Mouse (Mus musculus): ENCODE measurements around the gene Tpsab1.

Gene Tpsab1

DNA sequence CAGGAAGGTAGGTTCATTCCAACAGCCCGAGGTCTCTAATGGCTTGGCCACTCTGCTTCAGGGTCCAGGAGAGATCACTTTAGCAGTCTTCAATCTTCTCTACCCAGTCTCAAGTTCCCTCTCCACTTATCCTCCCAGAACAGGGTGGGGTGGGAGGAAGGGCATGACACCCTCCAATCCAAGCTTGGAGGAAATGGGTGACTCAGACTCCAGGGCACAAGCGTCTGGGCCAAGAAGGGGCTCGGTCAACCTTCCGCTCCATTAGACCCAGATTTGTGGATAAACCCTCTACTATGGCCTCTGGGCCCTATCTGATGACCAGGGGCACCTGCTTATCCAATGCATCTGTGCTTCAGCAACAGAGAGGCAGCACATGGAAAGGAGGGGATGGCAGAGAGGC lies at the start of gene Tpsab1:
Gene Tpsab1 (minus strand): TSS at position 101 of the 400 bp plus-strand sequence.
- ChIA-PET CTCF (no interaction called here), POLR2A (interaction anchor here in 1 of 4 experiments (0.6 kb wide), 1 partner anchor 312 kb away, joined by 3 read pairs; no protein-coding TSS in a partner anchor)

DNA sequence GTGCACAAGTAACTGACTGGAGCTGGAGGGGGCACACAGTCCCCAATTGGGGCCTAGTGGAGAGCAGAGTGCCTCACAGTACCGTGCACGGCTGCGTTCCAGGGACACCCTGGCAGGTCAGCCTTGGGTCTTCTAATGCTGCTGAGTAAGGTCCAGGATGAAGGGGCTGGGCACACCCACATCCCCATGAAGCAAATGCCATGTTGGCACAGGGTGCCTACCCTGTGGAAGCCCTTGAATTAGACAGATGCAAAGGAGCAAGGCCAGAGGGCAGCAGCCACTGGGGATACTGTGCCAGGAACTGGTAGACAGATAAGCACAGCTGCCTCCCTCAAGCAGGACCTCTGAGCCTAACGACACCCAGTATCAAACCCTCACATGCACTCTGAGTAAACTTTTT lies 49.2 kb upstream of the Tpsab1 start:
- CTCF ChIA-PET, result interaction anchor here in 1 of 4 experiments (1.2 kb wide), 1 partner anchor 81 kb away, joined by 3 read pairs; no protein-coding TSS in a partner anchor
- POLR2A ChIA-PET, result no interaction called here

DNA sequence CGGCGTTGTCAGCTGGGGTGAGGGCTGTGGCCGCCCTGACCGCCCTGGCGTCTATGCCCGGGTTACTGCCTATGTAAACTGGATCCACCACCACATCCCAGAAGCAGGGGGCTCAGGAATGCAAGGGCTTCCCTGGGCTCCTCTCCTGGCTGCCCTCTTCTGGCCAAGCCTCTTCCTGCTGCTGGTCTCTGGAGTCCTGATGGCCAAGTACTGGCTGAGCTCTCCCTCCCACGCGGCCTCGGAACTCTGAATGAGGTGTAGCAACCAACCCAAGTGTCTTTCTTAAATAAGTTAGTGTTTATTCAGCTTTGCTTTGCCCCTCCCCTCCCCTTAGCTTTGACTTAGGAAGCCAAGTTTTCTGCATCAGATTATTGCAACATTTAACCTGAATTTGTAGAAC lies 28.6 kb upstream of the Tpsab1 start:
- ChIA-PET POLR2A (no interaction called here), CTCF (interaction anchor here in 1 of 4 experiments (0.8 kb wide), 1 partner anchor 11 kb away, joined by 3 read pairs; no protein-coding TSS in a partner anchor)

DNA sequence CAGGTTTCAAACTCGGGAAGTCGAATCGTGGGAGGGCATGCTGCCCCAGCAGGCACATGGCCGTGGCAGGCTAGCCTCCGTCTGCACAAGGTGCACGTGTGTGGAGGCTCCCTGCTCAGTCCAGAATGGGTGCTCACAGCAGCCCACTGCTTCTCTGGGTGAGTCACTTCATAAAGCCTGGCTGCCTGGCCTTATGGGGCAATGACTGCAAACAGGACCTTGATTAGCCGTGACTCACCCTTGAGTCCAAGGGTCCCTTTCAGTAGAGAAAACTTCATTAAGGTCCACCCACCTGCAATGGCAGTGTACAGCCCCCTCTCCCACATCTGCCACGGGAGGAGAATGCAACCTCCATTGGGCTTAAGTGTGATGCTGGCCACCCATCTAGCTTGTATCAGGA lies 27.1 kb upstream of the Tpsab1 start:
- ChIA-PET POLR2A (interaction anchor here in 1 of 4 experiments (0.7 kb wide), 1 partner anchor 338 kb away, joined by 3 read pairs; no protein-coding TSS in a partner anchor), CTCF (no interaction called here)

DNA sequence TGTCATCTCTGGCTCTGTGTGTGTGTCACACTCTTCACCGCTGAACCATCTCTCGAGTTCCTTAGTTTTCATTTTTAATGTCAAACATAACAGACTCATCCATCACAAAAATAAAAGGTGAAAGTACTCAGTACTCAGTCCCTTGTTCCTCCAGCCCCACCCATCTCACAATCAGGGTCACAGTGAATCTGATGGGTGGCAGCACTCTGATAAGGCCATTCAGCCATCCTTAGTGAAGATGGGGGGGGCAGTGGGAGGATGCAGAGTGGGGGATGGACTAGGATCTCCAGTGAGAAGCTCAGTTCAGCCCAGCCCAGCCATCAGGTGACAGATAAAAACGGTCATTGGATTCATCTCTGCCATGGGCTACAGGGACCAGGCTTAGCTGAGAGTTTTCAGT lies 23.6 kb upstream of the Tpsab1 start, which contains the start of gene Tpsg1:
Gene Tpsg1 (plus strand): TSS at position 301 of the 400 bp plus-strand sequence.
- ChIA-PET POLR2A (no interaction called here), CTCF (no interaction called here)

DNA sequence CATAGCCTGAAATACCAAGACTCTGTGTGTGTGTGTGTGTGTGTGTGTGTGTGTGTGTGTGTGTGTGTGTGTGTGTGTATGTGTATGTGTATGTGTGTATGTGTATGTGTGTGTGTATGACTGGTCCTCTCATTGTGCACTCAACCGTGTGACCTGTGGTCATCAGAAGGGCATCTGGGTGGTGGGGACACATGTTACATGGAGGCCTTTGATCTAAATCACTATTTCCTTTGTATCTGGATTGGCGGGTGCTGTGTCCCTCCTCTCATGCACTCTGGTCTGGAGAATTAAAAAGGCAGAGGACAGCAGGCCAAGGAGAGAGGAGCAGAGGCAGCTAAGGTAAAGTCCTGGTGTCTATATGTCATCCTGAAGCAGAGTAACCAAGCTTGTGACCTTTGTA lies 20.6 kb upstream of the Tpsab1 start, which contains the start of gene Tpsb2:
Gene Tpsb2 (plus strand): TSS at position 301 of the 400 bp plus-strand sequence.
- ChIA-PET CTCF (interaction anchor here in 1 of 4 experiments (0.7 kb wide), 1 partner anchor 80 kb away, joined by 4 read pairs; no protein-coding TSS in a partner anchor), POLR2A (interaction anchor here in 2 of 4 experiments (0.6 to 0.7 kb wide), 2 partner anchors 17 to 144 kb away, joined by 3 read pairs; no protein-coding TSS in a partner anchor)

DNA sequence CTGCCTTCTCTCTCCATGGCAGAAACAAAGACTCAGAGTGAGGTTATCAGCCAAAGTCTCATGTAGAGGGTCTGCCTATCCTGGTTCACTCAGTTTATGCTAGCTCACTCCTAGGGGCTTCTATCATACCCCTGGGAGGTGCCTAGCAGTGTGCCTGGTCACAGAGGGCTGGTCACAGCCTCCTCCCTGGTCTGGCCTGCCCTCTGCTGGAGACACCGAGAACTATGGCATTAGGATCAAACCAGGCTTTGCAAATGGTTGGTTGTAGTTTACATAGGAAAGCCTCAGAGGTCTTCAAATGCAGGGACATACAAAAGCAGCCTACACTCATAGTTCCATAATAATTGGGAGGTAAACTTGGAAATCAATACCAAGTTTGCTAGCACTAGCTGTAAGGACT lies 18.4 kb upstream of the Tpsab1 start:
- ChIA-PET POLR2A (no interaction called here), CTCF (interaction anchor here (0.5 to 1.4 kb wide), 15 partner anchors 9 to 1138 kb away, joined by 3 to 7 read pairs (median 3); no protein-coding TSS in a partner anchor)

DNA sequence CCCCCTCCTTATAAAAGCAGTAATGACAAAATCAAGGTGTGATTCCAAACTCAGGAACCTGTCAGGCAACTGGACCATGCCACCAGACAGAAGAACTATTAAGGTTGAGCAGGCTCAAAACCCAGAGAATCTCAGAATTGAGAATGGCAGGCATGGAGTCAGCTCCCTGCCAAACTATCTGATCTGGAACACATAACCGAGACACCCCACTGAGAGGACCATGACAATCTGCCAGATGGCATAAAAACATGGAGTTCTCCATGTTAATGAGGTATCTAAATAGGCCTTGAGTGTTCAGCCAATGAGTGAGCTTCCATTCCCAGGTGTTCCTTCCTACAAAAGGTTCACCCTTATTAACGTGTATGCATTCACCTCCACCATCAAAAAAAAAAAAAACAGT lies 15.9 kb upstream of the Tpsab1 start:
- CTCF ChIA-PET, result interaction anchor here in 1 of 4 experiments (0.7 kb wide), 1 partner anchor 241 kb away, joined by 6 read pairs; no protein-coding TSS in a partner anchor

DNA sequence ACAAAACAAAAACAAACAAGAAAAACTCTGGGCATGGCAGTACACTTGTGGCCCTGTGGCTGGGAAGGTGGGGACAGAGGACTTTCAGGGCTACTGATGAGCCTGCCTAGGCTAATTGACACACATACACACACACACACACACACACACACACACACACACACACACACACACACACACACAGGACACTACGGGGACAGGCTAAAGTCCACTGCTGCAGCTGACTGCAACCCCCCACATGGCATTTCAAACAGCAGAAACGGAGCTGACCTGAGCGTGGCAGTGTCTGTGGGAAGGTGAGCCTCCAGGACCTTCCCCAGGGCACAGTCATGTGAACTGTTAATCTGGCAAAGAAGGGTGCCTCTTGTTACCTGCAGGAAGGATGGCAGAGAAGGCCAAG lies 3.9 kb downstream of the Tpsab1 start:
- ChIA-PET CTCF (interaction anchor here in 1 of 4 experiments (0.7 kb wide), 1 partner anchor 56 kb away, joined by 9 read pairs; no protein-coding TSS in a partner anchor), POLR2A (no interaction called here)

More for the DNA sequence above, 15.9 kb upstream of the Tpsab1 start:
- POLR2A ChIA-PET, result no interaction called here

DNA sequence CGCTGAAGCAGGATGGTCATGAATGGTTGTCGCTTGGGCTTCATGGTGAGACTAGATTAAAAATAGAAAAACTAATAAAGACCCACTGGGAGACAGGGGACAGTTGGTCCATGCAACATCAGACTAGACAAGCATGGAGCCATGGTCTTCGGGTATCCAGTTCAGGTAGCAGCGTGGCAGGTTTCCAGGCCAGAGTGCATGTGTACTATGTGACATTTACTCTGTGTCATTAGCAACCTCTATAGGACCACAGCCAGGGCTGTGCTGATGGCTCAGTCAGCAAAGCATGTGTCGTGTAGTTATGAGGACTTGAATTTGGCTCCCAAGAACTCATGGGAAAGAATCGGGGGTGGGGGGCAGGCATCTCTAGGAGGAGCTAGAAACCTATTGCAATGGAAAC lies 5.4 kb downstream of the Tpsab1 start:
- ChIA-PET POLR2A (no interaction called here), CTCF (no interaction called here)

DNA sequence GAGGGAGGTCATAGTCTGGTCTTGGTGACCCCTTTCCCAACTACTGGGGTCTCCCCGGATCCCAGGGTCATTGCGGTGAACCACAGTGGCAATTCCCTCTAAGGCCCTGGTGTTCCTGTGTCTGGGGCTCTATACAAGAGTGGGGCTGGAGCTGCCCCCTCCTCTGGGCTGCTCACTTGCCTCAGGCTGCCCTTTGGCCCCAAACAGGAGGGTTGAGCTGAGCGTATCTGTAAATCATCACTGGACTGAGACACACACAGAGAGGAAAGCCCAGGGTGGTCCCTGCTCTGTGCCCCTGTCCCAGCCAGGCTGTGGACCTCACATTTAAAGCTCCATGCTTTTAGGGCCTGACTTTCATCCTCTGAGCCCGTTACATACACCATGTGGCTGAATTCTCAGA lies 7.1 kb downstream of the Tpsab1 start:
- POLR2A ChIA-PET, result interaction anchor here in 1 of 4 experiments (0.5 kb wide), 1 partner anchor 1504 kb away, joined by 3 read pairs; no protein-coding TSS in a partner anchor
- CTCF ChIA-PET, result interaction anchor here in 3 of 4 experiments (0.6 to 1.7 kb wide), 7 partner anchors 10 to 924 kb away, joined by 3 to 12 read pairs (median 4); partner anchors contain the start of gene Rnps1 (in 1 of the 3)

DNA sequence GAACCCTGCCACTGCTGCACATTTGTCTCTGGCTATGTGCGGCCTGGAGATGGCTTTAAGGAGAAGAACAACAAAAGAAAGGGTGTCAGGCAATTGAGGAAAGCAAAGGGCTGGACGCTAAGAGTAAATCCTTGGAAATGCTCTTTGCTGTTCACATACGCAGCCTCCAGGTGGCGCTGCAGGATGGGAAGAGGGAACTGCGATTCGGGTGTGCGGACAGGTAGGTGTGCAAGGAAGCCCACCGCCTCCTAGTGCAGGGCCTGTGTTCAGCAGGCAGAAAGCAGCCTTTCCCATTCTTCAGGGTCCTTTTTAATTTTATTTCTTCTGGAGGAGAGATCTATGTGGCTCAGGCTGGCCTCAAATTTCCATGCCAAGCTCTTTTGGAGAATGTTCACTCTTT lies 11.4 kb downstream of the Tpsab1 start:
- ChIA-PET POLR2A (no interaction called here), CTCF (interaction anchor here in 1 of 4 experiments (0.6 to 1.4 kb wide), 5 partner anchors 31 to 196 kb away, joined by 3 to 4 read pairs (median 3); partner anchors contain the start of gene Sstr5)

DNA sequence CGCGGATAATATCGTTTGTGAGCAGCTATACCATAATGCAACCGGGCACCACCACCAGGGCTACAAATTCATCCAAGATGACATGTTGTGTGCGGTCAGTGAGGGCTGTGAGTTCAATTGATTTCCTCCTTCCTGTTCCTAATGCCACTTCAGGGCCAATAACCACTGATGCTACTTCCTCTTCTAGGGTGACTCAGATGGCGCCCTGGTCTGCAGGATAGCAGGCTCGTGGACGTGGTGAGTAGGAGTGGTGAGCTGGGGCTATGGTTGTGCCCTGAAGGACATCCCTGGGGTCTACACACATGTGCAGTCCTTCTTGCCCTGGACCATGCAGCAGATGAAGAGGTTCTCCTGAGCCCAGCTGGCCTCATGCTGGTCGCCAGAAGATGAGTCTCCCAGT lies 13.0 kb downstream of the Tpsab1 start:
- CTCF ChIA-PET, result interaction anchor here in 1 of 4 experiments (0.6 kb wide), 1 partner anchor 25 kb away, joined by 3 read pairs; no protein-coding TSS in a partner anchor
- POLR2A ChIA-PET, result no interaction called here

DNA sequence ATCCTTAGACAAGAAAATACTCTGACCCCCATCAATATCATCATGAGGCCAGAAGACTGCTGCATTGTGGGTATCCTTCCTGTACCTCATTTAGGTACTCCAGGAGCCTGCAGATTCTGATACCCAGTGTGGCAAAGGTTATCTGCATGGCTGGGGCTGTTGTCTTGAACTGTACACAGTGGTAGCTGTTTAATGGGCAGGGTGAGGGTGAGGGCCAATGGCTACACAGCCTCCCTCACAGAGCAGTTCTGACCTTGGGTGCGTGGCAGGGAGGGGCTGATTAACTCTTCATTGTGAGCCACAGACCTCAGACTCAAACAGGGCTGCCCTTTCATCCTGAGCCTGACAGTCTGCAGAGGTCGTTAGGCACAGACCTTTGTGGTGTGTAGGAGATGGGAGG lies 22.4 kb downstream of the Tpsab1 start:
- POLR2A ChIA-PET, result interaction anchor here in 1 of 4 experiments (1.0 kb wide), 1 partner anchor 49 kb away, joined by 3 read pairs; no protein-coding TSS in a partner anchor
- CTCF ChIA-PET, result no interaction called here

DNA sequence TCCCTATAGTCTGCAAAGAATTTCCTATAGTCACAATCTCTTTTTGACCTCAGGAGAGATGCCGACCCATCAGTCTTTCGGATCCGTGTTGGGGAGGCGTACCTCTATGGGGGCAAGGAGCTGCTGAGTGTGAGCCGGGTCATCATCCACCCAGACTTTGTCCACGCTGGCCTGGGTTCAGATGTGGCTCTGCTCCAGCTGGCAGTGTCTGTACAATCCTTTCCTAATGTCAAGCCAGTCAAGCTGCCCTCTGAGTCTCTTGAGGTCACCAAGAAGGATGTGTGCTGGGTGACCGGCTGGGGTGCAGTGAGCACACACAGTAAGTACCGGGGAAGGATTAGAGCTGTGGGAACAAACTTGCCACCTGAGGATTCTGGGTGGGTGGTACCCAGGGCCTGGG lies 24.5 kb downstream of the Tpsab1 start:
- ChIA-PET POLR2A (interaction anchor here in 2 of 4 experiments (0.6 to 0.9 kb wide), 2 partner anchors 32 to 651 kb away, joined by 3 to 6 read pairs; no protein-coding TSS in a partner anchor), CTCF (interaction anchor here in 1 of 4 experiments (0.6 kb wide), 1 partner anchor 607 kb away, joined by 3 read pairs; no protein-coding TSS in a partner anchor)

DNA sequence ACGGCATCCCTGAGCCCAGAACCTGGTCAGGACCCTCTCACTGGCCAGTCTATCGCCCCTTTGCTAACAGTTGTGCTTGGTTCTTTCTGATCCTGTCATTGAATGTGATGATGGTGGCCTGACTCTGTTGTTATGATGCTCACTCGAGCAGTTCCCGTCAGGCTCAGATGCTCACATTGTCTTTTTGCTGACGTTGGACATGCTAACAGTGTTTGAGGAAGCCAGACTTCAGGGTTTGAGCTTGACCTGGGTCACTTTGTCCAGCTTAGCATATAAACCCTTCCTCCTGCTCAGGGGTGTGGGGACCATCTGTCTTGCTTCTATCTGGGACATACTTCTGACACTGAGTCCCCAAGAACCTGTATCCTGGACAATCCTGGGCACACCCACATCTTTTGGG lies 27.0 kb downstream of the Tpsab1 start, which contains the start of gene Prss29:
Gene Prss29 (plus strand): TSS at position 301 of the 400 bp plus-strand sequence.
- POLR2A ChIA-PET, result interaction anchor here in 1 of 4 experiments (0.7 kb wide), 1 partner anchor 162 kb away, joined by 3 read pairs; no protein-coding TSS in a partner anchor
- CTCF ChIA-PET, result interaction anchor here in 1 of 4 experiments (0.7 kb wide), 1 partner anchor 35 kb away, joined by 3 read pairs; no protein-coding TSS in a partner anchor

DNA sequence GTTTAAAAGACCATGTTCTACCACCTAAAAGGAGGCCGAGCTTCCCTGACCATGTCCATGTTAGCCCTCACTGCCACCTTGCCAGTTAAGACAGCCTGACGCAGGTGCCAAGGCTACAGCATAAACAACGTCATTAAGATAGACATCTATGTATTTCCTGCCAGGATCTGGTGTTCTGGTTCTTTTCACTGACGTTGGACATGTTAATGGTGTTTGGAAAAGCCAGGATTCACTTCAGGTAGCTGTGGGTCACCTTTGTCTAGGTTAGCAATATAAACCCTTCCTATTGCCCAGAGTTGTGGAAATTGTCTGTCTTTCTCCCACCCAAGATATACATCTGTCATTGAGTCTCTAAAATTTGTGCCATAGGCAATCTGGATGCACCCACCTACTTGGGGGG lies 37.0 kb downstream of the Tpsab1 start, which contains the start of gene Prss28:
Gene Prss28 (plus strand): TSS at position 301 of the 400 bp plus-strand sequence.
- ChIA-PET CTCF (interaction anchor here in 2 of 4 experiments (1.2 to 1.4 kb wide), 2 partner anchors 20 to 200 kb away, joined by 4 to 8 read pairs; no protein-coding TSS in a partner anchor), POLR2A (no interaction called here)

DNA sequence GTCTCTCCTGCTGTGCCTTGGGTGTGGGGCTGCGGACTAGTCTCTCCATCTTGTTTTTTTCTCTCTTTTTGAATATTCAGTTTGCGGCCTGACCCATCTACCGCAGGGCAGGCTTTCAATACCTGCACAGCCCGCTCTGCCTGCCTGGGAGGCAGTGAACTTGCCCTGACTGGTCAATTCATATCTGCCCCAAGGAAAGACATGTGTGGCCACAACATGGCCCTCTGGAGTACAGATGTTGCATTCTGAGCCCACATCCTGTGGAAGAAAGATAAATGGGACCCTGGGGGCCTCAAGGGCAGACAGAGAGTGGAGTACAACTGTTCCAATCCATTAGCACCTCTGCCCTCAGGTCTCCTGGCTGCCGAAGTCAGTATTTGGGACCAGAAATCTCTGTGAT lies 47.3 kb downstream of the Tpsab1 start, which contains the start of gene Prss34:
Gene Prss34 (plus strand): TSS at position 301 of the 400 bp plus-strand sequence.
- ChIA-PET CTCF (interaction anchor here in 1 of 4 experiments (0.6 kb wide), 1 partner anchor 390 kb away, joined by 3 read pairs; no protein-coding TSS in a partner anchor), POLR2A (no interaction called here)

DNA sequence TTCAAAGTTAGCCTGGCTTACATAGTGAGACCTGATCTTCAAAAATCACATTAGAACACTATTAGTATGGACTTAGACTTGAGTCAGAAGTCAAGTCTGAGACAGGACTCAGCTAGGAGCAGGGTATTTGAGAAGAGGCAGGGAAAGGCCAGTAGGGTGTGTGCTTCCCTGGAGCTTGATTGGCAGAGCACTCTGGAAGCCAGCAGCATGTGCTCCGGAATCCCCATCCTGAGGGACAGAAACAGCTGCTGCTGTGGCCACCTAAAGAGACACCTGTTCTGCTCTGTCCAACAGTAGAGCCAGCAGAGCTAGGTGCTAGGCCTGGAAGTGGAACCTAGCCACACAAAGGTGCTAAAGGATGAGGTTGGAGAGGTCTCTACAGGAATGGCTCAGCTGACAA lies 51.3 kb downstream of the Tpsab1 start:
- POLR2A ChIA-PET, result interaction anchor here in 1 of 4 experiments (1.4 kb wide), 1 partner anchor 21 kb away, joined by 4 read pairs; no protein-coding TSS in a partner anchor
- CTCF ChIA-PET, result interaction anchor here in 2 of 4 experiments (0.6 to 0.7 kb wide), 2 partner anchors 274 to 719 kb away, joined by 3 to 5 read pairs; no protein-coding TSS in a partner anchor

DNA sequence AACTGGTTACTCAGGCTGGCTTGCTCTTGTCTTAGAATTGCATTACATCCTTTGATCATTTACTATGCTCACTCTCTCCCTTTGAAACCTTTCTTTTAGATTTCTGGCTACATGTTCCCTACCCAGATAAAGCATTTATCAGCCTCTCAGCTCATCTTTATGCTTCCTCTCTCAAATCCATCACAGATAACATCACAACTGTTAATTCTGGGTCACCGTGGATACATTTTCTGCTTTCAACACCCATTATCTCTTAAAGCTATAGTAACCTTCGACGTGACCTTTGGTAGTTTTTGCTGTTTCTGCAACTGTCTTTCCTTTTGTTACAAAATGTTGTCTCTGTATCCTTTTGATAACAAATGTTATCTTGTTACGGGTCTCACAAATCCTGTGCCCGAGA lies 51.9 kb downstream of the Tpsab1 start:
- ChIA-PET CTCF (interaction anchor here in 2 of 4 experiments (0.6 to 0.7 kb wide), 2 partner anchors 274 to 719 kb away, joined by 3 to 5 read pairs; no protein-coding TSS in a partner anchor), POLR2A (interaction anchor here in 1 of 4 experiments (1.4 kb wide), 1 partner anchor 20 kb away, joined by 4 read pairs; no protein-coding TSS in a partner anchor)

Data from embryonic stem cell, embryonic (primary cell).